Mouse (Mus musculus) left cerebral cortex, adult 18-20 months (tissue): ENCODE data around the gene Gm49380. TPM values are rescaled to one million over a fixed set of nuclear protein-coding genes. Genes with fewer than 3 reads are reported as not detected.
"Not testable (repeated sequence)": the region's sequence is repeated elsewhere in the genome, so short reads cannot be mapped to it uniquely, and the experiment has no call there.

ENCODE experiments used
- DNase-seq, 2 experiments: peaks; one replicate each; pipeline ENCODE4 v3.0.0; 2021 to 2022; ENCODE audit warnings: low spot score in 2 of 2, mixed read lengths in 1 of 2
- total RNA-seq, 2 experiments: library from RNA; stranded (reverse); gene quantifications; 2 replicates each; pipeline ENCODE4 v1.2.3; 2021

Gene Gm49380
- total RNA-seq, 2 experiments from 2014 or later = 0.14 to 0.42 TPM

- peak; percentile 89 to 90 for DNase-seq
Observed at GRCm38 (mm10) chr9:44125546-44126428, 12.5 kb upstream of the Gm49380 start.

DNA sequence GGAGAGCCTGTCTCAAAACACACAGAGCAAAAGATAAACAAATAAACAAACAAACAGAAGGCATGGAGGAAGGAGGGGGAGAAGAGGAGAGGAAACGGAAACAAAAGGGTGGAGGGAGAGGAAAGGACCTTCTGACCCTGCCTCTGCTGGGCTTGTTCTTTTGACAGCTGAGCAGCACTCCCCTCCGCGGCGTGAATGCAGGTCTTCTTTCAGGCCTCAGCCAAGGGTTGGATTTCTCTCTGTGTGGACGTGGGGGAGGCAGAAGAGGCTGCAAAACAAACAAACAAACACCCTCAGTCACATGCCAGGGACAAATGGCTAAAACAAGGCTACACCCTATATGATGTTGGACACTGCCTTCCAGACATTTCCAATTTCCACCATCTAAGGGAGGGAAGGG, 11.7 kb upstream of the Gm49380 start:
- no peak for DNase-seq

GRCm38 (mm10) chr9:44124317-44124716, 11.0 kb upstream of the Gm49380 start:
- no peak for DNase-seq

DNA sequence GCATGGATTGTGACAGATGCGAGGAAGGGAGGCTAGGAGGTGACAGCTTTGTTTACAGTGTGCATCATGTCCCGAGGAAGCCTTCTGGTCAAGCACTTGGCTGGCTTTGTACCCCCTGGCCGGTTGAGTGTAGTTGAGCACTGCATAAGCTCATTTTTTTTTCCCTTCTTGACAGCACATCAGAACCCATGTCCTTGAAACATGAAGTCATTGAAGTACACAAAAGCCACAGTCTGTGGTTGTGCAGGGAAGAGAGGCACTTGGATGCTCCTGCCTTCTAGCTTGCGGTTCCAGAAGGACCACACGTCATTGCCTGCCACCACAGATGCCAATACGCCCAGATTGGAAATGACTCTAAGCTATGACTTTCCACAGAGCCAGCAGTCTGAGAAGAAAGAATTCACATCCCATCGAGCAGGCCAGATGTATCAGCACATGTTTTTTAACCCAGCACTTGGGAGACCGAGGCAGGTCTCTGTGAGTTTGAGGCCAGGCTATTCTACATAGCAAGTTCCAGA, 6.7 kb upstream of the Gm49380 start:
- DNase-seq = no peak

GRCm38 (mm10) chr9:44119011-44119410, 5.7 kb upstream of the Gm49380 start:
- DNase-seq = peak in 1 of 2 experiments; percentile 41

DNA sequence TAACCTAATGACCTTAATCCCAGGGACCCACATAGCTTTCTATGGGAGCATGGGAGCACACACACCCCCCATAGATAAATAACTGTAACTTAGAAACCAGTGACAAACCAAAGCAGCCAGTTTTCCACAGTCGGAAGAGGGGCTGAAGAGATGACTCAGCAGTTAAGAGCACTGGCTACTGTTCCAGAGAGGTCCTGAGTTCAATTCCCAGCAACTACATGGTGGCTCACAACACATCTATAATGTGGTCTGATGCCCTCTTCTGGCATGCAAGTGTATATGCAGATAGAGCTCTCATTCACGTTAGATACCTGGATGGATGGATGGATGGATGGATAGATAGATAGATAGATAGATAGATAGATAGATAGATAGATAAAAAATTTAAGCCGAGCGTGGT, 2.9 kb upstream of the Gm49380 start:
- no peak for DNase-seq

DNA sequence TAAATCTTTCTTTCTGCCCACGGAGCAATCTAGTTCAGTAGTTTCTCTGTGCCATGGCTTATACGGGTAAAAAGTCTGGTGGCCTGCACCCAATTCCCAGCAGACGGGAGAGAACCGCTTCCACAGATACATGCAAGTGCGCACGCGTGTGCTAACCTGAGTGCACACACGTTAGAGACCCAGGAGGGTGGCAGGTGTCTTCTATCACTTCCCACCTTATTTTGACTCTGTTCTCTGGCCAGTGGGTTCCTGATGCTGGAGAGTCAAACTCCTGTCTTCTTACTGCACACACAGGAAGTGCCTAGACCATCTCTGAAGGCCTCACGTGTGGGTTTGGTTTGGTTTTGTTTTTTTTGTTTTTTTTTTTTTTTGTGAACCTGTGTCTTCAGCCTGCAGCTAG, 2.3 kb upstream of the Gm49380 start:
- no peak for DNase-seq

- no peak for DNase-seq
Observed at GRCm38 (mm10) chr9:44114453-44114852, 1.2 kb upstream of the Gm49380 start.

DNA sequence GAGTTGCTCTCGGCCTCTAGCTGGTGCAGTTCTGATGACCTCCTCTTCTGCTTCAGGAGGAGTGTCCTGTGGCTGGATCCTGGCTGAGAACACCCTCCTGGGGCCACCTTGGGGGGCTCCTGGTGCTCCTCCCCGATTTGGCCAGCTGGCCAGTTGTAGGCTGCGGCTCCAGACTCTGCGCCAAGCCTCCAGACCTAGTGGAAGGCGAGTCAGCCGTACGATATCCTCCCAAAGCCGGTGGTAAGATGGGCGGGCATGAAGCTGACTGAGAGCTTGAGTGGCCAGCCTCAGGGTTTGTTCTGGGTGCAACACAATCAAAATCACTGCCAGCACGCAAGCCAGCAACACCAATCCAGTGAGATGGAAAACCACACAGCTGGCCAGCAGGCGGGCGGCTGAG, 1.4 kb downstream of the Gm49380 start:
- DNase-seq = not testable (repeated sequence)

GRCm38 (mm10) chr9:44109360-44110095, 3.8 kb downstream of the Gm49380 start:
- DNase-seq = peak; percentile 77 to 85

DNA sequence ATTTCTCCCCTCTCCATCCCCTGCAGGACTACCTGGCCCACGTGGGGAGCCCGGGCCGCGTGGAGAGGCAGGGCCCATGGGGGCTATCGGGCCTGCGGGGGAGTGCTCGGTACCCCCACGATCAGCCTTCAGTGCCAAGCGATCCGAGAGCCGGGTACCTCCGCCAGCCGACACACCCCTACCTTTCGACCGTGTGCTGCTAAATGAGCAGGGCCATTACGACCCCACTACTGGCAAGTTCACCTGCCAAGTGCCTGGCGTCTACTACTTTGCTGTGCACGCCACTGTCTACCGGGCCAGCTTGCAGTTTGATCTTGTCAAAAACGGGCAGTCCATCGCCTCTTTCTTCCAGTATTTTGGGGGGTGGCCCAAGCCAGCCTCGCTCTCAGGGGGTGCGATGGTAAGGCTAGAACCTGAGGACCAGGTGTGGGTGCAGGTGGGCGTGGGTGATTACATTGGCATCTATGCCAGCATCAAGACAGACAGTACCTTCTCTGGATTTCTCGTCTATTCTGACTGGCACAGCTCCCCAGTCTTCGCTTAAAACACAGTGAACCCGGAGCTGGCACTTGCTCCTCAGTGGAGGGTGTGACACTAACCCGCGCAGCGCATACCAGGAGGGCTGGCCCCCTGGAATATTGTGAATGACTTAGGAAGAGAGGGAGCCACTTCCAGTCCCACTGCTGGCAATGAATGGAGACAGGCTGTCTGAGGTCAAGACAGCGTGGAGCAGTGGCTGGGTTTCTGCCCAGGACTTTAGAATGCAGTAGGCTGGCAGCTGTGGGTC, 4.8 kb downstream of the Gm49380 start:
- DNase-seq = no peak

- DNase-seq = no peak
Observed at GRCm38 (mm10) chr9:44107557-44108179, 5.6 kb downstream of the Gm49380 start.

- peak; percentile 77 to 78 for DNase-seq
Observed at GRCm38 (mm10) chr9:44107110-44107509, 6.2 kb downstream of the Gm49380 start, which contains the start of gene C1qtnf5. Gene C1qtnf5 (plus strand): TSS chr9:44107245.

GRCm38 (mm10) chr9:44106596-44106995, 6.7 kb downstream of the Gm49380 start:
- no peak for DNase-seq

DNA sequence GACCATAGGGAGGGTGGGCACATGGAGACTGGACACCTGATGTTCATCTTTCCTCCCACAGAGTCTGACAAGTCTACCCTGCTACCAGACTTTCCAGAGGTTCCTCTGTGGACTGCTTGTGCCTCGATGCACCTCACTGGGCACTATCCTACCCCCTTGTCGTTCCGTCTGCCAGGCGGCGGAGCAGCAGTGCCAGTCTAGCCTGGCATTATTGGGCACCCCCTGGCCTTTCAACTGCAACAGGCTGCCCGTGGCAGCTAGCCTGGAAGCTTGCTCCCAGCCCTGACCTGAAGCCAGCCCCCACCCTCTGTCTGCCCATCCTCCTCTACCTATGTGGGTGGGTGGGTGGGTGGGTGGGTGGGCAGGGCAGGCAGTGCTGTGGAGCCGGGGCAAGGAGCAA, 7.1 kb downstream of the Gm49380 start:
- no peak for DNase-seq

DNA sequence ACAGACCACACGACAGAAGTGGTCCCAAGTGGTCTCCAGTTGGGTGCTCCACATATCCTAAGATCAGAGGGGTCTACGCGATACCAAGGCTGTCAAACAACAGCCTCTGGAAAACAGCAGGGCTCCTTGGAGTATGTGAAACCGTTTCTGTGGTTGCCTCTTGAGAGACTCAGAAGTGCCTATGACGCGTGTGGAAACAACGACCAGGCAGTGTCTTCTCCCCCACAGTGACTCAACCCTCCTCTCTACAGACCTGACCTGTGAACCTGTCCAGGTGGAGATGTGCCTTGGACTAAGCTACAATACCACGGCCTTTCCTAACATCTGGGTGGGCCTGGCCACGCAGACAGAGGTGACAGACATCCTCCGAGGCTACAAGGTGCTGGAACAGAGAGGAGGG, 7.5 kb downstream of the Gm49380 start:
- DNase-seq = no peak

- DNase-seq = no peak
Observed at GRCm38 (mm10) chr9:44104881-44105280, 8.4 kb downstream of the Gm49380 start.

DNA sequence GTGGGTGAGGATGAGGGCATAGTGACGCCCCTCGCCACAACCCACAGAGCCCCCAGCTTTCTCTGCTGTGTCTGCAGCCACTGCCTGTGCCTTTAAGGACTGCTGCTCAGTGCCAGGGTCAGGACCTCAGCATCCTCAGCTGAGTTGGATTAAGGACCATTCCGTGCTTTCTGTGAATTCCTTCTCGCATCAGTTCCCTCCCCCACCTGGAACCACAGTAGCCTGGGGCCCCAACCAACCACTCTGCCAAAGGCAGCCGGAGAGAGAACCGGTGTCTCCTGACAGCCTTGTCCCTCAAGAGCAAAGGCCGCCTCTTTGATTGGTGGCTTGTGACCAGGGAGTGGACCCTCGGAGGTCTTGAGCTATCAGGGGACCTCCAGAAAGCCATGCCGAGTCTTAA, 11.8 kb downstream of the Gm49380 start, which contains the start of gene Mfrp:
Mfrp (plus strand) TSS at position 240 of the 400 bp plus-strand sequence.
- DNase-seq = no peak

- no peak for DNase-seq
Observed at GRCm38 (mm10) chr9:44096536-44096935, 16.8 kb downstream of the Gm49380 start.

DNA sequence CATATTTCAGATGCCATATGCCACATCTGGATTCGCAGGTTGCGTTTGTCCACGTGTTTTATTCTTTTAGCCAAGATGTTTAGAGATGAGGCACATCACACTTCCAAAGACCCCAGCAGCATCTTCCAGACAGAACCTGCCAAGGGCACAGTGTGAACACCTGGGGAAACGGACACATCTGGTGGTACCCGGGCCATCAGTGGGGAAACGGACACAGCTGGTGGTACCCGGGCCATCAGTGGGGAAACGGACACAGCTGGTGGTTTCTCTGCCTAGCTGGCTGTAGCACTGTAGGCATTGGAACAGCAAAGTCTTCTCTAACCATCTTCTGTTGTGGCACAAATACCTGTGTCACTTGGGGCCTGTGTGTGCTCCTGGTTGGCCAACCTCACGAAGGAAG, 17.5 kb downstream of the Gm49380 start:
- no peak for DNase-seq

- no peak for DNase-seq
Observed at GRCm38 (mm10) chr9:44094737-44095136, 18.6 kb downstream of the Gm49380 start.
